Mouse (Mus musculus) ES-E14 (cell line): ENCODE measurements around the gene Map2k3.

Experiments used
- CHD2 ChIP-seq: IDR thresholded peaks from 2 replicates; pipeline ENCODE4 v1.6.1; 2014; ENCODE audit warnings: mild to moderate bottlenecking, low read depth, low read length, inconsistent platforms
- MAFK ChIP-seq: IDR thresholded peaks from 2 replicates; pipeline ENCODE4 v1.6.1; 2014; ENCODE audit warnings: mild to moderate bottlenecking, low read depth, low read length, inconsistent platforms; ENCODE audit not compliant: insufficient read depth
- ZC3H11A ChIP-seq: IDR thresholded peaks from 2 replicates; pipeline ENCODE4 v1.6.1; 2012; ENCODE audit warnings: low read depth, mild to moderate bottlenecking, inconsistent platforms, low read length, borderline replicate concordance
- ZNF384 ChIP-seq: IDR thresholded peaks from 2 replicates; pipeline ENCODE4 v1.6.1; 2012; ENCODE audit warnings: low read depth, low read length, inconsistent platforms

DNA sequence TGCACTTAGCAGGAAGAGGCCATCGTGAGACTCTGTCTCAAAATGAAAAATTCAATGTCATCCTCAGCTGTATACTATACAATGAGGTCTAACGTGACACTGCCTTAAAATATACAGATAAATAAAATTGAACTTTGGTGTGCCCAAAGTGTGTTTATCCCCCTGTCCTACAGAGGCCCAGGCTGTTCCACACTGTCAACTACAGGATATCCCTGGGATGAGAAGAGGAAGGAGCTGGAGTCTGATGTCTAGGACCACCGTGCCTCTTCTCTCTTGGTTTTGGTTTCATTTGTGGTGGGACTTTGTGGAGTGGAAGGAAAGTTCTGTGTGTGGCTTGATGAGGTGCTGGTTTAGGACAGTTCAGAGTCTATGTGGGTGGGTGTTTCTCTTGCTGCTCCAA lies 5.8 kb downstream of the Map2k3 start:
- TF ChIP-seq MAFK = no peak
- no peak for TF ChIP-seq CHD2
- TF ChIP-seq ZNF384 = no peak
- no peak for TF ChIP-seq ZC3H11A
